Mouse (Mus musculus): ENCODE measurements around the gene Sumo3.

The Sumo3 gene

DNA sequence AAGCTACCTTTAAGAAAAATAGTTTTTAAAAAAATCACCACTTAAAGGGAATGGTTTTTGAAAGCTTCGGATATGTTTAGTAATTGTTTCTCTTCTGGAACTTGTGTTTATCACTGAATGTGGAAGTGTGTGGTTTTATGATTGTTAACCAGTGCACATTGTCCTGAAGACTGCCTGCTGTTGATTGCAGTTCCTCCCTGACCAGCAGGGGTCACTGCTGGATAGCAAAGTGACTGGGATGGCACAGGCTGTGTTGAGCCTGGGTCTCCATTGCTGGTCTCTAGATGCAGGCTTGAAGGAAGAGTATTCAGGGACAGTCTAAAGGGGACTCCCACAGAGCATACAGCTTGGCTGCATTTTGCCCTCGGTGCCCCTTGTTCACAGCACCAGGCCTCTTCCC lies 21.6 kb downstream of the Sumo3 start:
- DNase-seq, result peak; percentile 56 to 82

DNA sequence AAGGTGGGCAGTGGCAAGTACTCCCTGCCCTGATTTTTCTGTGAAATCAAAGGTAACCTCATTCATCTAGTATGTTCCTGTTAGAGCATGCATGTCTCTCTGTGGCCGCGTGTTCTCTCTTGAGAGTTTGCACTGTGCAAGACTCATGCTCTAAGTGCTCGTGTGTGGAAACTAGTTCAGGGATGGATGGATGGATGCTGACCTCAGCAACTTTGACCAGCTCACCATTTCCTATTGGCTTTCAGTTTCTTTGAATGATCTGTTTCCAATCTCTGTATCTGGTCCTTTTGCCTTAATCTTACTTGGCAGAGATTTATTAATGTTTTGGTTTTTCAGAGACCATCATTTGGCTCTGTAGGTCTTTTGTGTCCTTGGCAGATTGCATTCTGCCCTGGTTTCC lies 23.3 kb downstream of the Sumo3 start:
- no peak for DNase-seq

DNA sequence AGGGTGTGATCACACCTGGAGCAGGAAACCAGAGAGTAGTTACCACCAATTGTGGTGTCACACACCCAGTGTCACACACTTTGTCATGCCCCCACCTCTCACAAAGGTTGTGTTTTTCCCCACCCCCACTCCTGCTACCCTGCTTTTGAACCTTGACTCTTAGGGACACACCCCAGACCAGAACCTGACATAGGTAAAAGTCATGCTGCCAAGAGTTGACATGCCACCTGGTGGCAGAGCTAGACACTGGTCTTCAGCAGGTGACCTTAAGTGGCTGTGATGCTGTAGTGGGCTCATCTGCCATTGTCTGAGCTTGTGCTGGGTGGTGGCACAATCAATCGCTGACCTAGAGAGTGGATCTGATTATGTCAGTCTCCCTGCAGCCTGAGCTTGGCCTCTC lies 24.1 kb downstream of the Sumo3 start:
- DNase-seq, result no peak

DNA sequence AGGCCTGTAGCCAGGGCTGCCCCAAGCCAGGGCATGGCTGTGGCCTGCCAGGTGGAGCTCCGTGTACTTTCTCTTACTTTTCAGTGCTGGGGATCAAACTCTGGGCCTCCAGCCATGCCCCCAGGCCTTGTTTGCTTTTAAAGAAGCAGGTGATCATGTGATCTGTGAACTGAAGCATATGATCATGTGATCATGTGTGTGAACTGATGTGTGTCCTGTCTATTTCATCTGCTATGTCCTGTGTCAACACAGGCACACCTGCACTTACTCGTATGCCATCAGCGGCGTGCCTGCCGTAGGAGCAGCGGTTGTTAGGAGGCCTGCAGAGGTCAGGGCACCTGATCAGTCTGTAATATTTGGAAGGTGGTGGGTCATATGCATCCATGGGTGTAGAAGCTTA lies 28.1 kb downstream of the Sumo3 start:
- DNase-seq, result peak; percentile 11 to 31

DNA sequence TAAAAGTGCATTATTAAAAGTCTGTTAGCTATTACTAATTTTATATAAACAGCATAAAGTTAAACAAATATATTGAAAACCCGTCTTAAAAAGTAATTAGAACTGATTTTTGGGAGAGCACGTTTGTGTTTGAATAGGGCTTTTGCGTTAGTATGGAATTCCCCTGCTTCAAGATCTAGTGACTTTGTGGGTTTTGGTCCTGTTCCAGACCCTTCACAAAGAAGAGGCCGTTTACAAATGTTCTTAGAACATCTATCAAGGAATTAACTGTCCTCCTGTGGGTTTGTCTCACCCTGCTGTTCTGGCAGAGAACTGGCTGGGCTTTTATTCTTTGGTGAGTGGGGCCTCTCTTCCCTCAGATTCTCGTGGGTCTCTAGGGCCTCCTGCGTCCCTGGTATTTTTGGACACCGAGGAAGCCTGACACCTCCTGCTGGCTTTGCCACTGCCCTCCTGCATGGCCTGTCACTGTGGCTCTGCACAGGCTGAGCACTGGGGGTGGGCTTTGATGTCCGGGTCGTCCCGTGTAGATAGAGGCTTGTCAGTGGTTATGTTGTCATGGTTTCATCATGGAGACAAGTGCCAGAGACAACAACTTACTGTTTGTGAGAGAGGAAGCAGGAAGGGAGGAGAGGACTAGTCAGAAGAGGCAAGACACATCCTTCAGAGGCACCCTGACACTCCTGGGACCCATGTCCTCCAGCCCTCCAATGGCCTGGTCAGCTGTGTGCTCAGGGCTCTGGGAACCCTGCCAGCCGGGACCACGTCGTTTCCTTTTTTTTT lies 28.7 kb downstream of the Sumo3 start:
- DNase-seq, result no peak

DNA sequence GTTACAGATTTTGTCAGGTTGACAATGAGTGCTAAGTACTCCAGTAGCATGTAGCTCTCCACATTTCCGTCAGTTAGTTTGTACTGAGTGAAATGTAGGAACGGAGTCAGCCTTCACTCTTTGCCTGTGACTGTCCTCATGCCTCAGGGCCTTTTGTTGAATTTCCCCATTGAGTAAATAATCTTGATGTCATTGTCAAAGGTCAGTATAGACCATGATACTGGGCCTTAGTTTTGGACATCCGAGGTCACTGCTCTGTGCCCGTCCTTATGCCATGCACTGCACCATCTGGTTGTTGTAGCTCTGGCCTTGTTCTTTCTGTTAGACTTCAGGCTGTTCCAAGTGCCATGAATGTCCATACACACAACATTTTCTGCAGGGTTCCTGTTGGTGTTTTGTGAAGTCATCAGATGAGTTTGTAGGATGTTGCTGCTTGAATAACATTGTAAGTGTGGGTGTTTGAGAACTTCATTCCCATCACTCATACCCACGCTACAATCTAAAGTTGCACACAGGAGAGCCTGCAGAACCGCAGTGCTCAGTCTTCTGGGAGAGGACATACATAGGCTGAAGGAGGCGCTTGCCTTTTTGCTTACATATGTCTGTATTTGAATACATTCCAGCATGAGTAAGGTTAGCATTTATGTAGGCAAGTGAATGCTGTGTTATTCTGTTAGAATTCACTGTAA lies 30.5 kb downstream of the Sumo3 start:
- DNase-seq, result no peak

DNA sequence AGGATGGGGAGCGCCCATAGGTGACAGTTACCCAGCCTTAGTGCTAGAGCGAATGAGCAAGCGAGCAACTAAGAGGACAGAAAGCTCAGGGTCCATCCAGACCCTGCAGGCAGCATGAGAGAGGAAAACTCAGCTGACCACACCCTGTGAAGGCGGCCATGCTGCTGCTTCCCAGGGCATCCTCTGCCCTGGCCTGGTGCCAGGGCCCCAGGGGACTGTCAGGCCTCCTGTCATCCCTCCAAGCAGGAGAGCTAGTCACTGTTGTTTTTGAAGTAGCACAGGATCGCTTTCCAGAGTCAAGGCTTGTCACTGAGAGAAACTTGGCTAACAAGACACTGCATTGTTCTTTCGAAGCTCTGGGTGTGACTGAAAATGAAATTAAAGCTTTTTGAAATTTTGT lies 33.1 kb downstream of the Sumo3 start:
- DNase-seq, result peak in 1 of 2 experiments; percentile 35

DNA sequence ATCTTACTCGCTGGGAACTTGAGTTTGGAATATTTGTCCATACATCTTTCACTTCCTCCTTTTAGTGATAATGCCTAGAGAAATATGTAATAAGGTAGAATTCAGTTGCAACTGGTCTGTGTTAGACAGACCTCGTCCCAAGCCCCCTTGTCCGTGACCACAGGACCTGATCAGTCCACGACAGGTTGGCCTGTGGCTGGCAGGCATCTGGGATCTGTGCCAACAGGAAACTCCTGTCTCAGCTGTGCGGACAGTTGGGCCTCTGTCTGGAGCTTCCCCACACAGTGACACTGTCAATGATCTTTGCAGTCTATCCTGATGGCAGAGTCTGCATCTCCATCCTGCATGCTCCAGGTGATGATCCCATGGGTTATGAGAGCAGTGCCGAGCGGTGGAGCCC lies 37.3 kb downstream of the Sumo3 start:
- no peak for DNase-seq

DNA sequence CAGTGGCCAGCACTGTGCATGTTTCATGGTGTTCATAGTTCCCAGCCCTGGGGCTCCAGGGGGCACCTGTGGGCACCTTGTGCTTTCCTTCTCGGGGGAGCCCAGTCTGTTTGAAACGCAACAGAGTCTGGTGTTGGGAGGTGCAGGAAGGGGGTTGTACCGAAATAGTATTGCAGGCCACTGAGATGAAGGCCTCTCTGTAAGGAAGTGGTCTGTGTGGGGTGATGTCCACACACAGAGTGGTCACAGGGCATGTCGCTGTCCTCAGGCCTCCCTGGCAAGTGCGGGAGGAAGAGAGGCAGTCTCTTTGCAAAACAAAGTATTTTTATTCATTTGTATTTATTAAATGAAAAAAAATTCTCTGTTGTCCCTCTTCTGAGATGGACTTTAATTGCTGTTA lies 39.7 kb downstream of the Sumo3 start:
- no peak for DNase-seq

DNA sequence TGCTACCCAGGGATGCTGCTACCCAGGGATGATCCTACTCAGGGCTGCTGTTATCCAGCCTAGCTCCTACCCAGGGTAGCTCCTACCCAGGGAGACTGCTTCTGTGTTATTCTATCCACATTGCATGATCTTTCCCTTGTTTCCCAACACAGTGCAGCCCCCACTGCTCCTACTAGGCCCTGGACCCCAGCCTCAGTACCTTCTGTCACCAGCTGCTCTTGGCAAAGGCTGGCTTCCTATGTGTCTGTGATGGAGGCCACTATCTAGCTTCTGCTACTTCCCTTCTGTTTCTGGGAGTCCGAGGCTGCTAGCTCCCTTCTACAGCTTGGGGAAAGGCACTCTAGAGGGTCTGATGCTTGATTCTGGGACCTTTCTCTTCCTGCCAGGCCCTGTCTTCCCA lies 41.6 kb downstream of the Sumo3 start:
- DNase-seq, result no peak

DNA sequence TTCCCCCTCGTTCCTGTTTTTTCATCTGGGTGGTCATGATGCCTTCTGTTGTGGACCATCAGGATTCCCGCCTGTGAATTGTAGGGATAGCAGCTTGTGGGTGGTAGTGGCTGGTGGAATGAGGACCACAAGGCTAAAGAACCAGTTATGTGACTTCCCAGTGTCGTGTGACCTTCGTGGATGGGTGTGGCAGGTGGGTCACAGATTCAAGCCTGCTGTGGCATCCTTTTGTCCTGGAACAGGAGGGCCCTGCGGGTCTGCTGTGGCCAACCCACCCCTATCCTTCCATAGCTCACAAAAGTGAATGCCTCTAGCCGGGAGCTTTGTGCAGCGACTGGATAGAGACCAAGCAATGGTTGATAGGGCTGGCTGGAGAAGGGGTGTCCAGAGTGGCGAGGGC lies 42.0 kb downstream of the Sumo3 start:
- no peak for DNase-seq

DNA sequence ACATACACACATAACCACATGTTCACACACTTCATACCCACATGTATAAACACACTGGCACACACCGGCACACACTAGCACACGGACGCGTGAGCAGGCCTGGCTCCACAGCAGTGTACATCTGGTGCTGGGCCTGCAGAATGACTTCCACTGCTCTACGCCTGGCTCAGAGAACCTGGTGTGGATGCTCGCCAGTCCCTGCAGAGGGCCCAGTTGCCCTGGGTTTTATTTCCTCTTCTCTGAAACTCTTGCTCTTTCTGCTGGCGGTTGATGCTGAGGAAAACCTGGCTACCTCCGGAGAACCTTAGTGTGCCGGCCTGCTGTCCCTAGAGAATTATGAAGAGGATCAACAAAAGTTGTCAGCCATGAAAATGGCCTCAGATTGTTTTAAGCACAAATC lies 46.1 kb downstream of the Sumo3 start:
- no peak for DNase-seq

DNA sequence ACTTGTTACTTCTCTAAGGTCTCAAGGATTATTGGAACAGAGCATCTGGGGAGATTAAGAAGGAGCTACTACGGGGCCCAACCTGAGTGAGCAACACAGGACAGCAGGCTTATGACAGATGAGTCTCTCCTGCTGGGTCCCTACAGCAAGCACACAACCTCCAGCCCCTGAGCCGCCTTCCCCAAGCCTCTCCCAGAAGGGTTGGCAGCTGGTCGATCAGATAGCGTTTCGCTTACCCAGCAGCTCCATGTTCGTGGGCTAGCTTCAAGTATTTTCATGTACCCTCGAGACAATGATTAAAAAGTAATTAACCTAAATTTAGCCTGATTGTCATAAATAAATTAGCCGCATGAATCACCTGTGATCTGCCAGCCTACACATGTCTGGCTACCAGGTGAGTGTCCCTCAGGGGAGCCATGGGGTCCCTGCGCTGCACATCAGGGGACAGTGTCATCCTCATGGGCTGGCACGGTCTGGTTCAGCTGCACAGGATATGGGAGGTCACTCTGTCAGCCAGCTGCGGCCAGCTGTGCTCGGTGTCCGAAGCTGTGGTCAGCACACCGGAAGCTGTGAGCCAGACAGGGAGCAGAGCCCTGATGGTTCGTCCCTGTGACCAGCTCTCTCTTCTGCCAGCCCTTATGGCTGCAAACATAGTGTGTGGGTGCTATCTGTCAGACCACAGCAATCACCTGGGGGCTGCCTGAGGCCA lies 52.5 kb downstream of the Sumo3 start:
- peak; percentile 24 to 42 for DNase-seq

DNA sequence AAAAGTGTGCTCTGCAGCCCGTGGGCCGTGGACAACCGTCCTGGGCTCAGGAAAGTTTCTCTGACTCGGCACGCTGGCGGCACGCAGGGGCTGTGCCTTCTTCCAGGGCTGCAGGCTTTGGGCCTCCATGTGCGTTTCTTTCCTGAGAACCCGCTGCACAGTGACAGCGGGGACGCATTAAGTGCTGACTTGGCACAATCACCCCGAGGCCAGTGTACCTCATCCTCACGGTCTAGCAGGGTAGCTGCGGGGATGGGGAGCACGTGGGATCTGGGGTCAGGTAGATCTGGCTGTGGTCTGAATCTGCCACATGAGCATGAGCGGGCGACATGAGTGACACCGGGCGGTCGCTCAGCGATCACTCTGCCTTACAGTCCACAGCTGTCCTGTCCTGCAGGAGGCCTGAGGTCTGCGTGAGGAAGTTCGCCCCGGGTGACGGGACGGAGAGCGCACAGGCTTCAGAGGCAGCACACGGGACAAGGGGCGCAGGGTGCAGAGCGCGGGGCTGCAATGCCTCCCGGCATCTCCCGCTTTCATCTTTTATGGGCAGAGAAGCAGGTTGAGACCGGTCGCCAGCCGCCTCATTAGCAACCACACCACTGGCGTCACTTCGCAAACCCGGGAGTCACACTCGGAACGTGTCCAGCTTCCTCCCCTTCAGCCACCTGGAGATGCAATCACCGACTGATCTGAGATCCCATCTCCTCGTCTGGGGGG lies 58.2 kb downstream of the Sumo3 start:
- DNase-seq, result no peak

DNA sequence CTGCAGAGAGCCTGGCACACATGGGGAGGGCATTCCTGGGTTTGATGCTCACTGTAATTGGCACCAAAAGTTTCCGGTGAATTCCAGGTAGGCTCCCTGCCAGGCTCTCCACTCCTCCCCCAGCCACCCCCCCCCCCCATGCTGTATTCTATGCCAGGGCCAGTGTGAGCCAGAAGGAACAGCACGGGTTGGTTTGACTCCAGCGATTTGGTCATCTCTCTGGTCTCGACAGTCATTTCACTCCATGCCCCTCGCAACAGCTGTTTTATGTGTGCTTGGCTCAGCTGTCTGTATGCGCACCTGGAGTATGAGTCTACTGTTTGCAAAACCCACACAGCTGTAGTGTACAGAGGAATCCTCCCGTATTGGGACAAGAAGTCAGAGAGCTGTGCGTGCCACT lies 60.4 kb downstream of the Sumo3 start:
- DNase-seq, result no peak

DNA sequence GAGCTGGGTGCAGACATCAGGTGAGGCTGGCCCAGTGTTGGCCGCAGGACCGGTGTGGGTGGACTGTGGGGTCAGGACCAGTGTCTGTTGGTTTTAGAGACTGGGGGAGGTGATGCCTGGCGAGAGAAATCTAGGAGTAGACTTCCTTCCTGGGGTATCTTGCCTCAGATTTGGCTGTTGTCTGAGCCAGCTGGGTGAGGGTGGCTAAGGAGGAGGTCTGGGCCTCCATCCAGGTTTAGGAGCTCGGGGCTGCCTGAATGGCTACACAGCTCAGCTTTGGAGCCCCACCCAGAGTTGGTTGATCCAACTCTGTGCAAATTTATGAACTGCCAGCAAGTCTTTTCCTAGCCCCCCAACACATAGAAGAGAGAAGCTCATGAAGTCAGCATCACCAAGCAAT lies 61.5 kb downstream of the Sumo3 start:
- no peak for DNase-seq
